Mouse (Mus musculus) midbrain, postnatal 0 days (tissue): ENCODE measurements around the gene Zfp263. TPM values are rescaled to one million over a fixed set of nuclear protein-coding genes. Genes with fewer than 3 reads are reported as not detected.

Source experiments
- ATAC-seq: fragments of 200-750 bp; cut with Nextera tagmentation; 2 replicates; pipeline ENCODE4 v1.8.0; 2017; ENCODE audit warnings: moderate number of reproducible peaks, mild to moderate bottlenecking, moderate TSS enrichment, moderate library complexity; ENCODE audit not compliant: low FRiP score
- DNase-seq: peaks from one replicate; pipeline ENCODE4 v3.0.0-alpha.2; 2015; ENCODE audit warnings: low spot score
- H3K27ac ChIP-seq: fragments of 300-500 bp; sonication (generic); 2 replicates; pipeline ENCODE4 v1.5.1; 2014; ENCODE audit warnings: low read depth, mild to moderate bottlenecking, low read length, mixed read lengths
- H3K27me3 ChIP-seq: fragments of 300-500 bp; sonication (generic); 2 replicates; pipeline ENCODE4 v1.6.1; 2014; ENCODE audit warnings: low read length, control low read depth, mixed read lengths; ENCODE audit not compliant: insufficient read depth
- H3K36me3 ChIP-seq: fragments of 300-500 bp; sonication (generic); 2 replicates; pipeline ENCODE4 v1.6.1; 2014; ENCODE audit warnings: low read length, control low read depth, mixed read lengths; ENCODE audit not compliant: insufficient read depth
- H3K4me1 ChIP-seq: fragments of 300-500 bp; sonication (generic); 2 replicates; pipeline ENCODE4 v1.6.1; 2014; ENCODE audit warnings: mild to moderate bottlenecking, control low read depth, antibody characterized with exemption, low read length, mixed read lengths; ENCODE audit not compliant: insufficient read depth
- H3K4me2 ChIP-seq: fragments of 300-500 bp; sonication (generic); 2 replicates; pipeline ENCODE4 v1.6.1; 2014; ENCODE audit warnings: low read depth, mild to moderate bottlenecking, low read length, mixed read lengths; ENCODE audit not compliant: poor library complexity, severe bottlenecking
- H3K4me3 ChIP-seq: fragments of 300-500 bp; sonication (generic); 2 replicates; pipeline ENCODE4 v1.5.1; 2014; ENCODE audit warnings: low read depth, mild to moderate bottlenecking, low read length, moderate library complexity
- H3K9ac ChIP-seq: fragments of 300-500 bp; sonication (generic); replicated peaks from 2 replicates; pipeline ENCODE4 v1.6.1; 2014; ENCODE audit warnings: mild to moderate bottlenecking, low read length, moderate library complexity, mixed read lengths; ENCODE audit not compliant: poor library complexity, severe bottlenecking
- H3K9me3 ChIP-seq: fragments of 300-500 bp; sonication (generic); 2 replicates; pipeline ENCODE4 v1.6.1; 2016; ENCODE audit warnings: low read length, control low read depth
- CTCF ChIP-seq: IDR thresholded peaks from 2 replicates; pipeline ENCODE4 v1.5.1; 2016; ENCODE audit warnings: antibody characterized with exemption, mild to moderate bottlenecking
- WGBS: fragments of 180-500 bp; shearing (Covaris S2); extraction: QIAGEN DNeasy Blood & Tissue Kit; methylation state at CpG from one replicate; pipeline ENCODE4 v1.1.7; 2014; 5-methylcytosine and 5-hydroxymethylcytosine counted together
- polyA plus RNA-seq: library from polyadenylated mRNA; unstranded; fragments of >200 nt; fragmentation: Nextera tagmentation; extraction: Ambion mirVana; gene quantifications from 2 replicates; pipeline ENCODE4 v1.2.1, GENCODE M21; 2015
- total RNA-seq: library from RNA; depleted of rRNA; stranded (reverse); fragments of >200 nt; gene quantifications from 2 replicates; pipeline ENCODE4 v1.2.3, GENCODE M21; 2014

Gene Zfp263
- total and polyA plus RNA-seq, 2 experiments from 2014 or later = 22.9 to 39.4 TPM

- DNase-seq (no peak), ATAC-seq (no peak)
- H3K4me3 ChIP-seq = peak overlapping the region; percentile 45; the same call in 1 of the 2 replicates
- no peak for TF ChIP-seq CTCF
- H3K9ac ChIP-seq = no peak overlapping the region
- 90% methylated on average over 4 of the region's 4 CpGs for WGBS
- H3K27me3 ChIP-seq = no peaks in the 10 kb centered on the region
- H3K36me3 ChIP-seq = peaks cover 31% of the 10 kb centered on the region
- peaks cover 10% of the 10 kb centered on the region; the same call in 1 of the 2 replicates for H3K4me1 ChIP-seq
- H3K4me2 ChIP-seq = peak overlapping the region; percentile 60
- H3K9me3 ChIP-seq = peaks cover 15% of the 10 kb centered on the region; the same call in 1 of the 2 replicates
- no peak overlapping the region for H3K27ac ChIP-seq
Measured at GRCm38 (mm10) chr16:3745656-3746055, 1.8 kb downstream of the Zfp263 start.

DNA sequence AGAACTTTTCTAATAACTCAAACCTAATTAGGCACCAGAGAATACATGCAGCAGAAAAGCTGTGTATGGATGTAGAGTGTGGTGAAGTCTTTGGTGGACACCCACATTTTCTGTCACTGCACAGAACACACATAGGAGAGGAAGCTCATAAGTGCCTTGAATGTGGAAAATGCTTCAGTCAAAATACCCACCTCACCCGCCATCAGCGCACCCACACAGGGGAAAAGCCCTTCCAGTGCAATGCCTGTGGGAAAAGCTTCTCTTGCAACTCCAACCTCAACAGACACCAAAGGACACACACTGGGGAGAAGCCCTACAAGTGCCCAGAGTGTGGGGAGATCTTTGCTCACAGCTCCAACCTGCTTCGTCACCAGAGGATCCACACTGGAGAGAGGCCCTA, 5.1 kb downstream of the Zfp263 start:
- Histone ChIP-seq H3K27ac (no peak overlapping the region), H3K9me3 (peaks cover 15% of the 10 kb centered on the region; the same call in 1 of the 2 replicates), H3K4me2 (no peak overlapping the region), H3K4me3 (no peak overlapping the region), H3K4me1 (peaks cover 10% of the 10 kb centered on the region; the same call in 1 of the 2 replicates), H3K9ac (no peak overlapping the region), H3K27me3 (no peaks in the 10 kb centered on the region), H3K36me3 (peaks cover 45% of the 10 kb centered on the region)
- 97% methylated on average over 3 of the region's 3 CpGs for WGBS
- no peak for DNase-seq
- no peak for ATAC-seq
- TF ChIP-seq CTCF = no peak

GRCm38 (mm10) chr16:3771603-3772002, 27.7 kb downstream of the Zfp263 start:
- Histone ChIP-seq H3K27ac (no peak overlapping the region), H3K4me1 (no peaks in the 10 kb centered on the region), H3K4me2 (no peak overlapping the region), H3K27me3 (no peaks in the 10 kb centered on the region), H3K9me3 (no peaks in the 10 kb centered on the region), H3K4me3 (no peak overlapping the region), H3K9ac (no peak overlapping the region), H3K36me3 (no peaks in the 10 kb centered on the region)
- TF ChIP-seq CTCF = no peak
- ATAC-seq (no peak), DNase-seq (no peak)
- WGBS = 98% methylated on average over 4 of the region's 4 CpGs

DNA sequence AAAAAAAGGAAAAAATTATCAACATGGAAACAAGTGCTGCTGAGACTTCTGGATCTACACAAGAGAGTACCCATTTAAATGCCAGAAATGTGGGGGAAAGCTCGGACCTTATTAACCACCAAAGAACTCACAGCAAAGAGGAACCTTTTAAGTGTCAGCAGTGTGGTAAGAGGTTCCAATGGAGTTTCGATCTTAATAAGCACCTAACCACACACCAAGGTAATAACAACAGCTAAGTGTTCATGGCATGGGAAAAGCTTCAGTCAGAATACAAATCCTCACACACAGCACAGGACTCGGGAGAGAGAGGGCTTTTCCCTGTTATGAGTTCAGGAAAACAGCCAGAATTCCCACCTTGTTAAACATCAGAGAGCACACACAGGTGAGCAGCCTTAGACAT, 32.5 kb downstream of the Zfp263 start:
- no peak for TF ChIP-seq CTCF
- Histone ChIP-seq H3K36me3 (no peaks in the 10 kb centered on the region), H3K27ac (no peak overlapping the region), H3K4me3 (no peak overlapping the region), H3K4me2 (no peak overlapping the region), H3K9ac (no peak overlapping the region), H3K9me3 (no peaks in the 10 kb centered on the region), H3K4me1 (no peaks in the 10 kb centered on the region), H3K27me3 (no peaks in the 10 kb centered on the region)
- ATAC-seq = no peak
- no peak for DNase-seq
- 83% methylated on average over 3 of the region's 3 CpGs for WGBS

DNA sequence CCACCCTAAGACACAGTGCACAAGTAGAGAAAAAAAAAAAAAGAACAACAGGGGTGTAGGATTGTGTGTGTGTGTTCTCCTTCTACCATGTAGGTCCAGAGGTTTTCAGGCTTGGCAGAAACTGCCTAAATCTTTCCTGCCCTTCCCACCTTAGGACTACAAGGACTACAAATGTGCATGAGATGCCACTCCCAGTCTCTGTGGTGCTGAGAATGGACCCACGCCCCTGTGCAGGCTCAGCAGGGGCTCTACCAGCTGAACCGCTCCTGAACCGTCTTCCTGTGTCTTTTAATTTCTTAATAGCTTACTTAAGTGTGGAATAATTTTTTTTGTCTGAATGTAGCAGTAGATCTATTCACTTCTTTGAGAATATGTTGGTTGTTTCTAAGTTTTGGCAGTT, 34.1 kb downstream of the Zfp263 start:
- no peak overlapping the region for H3K4me2 ChIP-seq
- WGBS = 77% methylated on average over 3 of the region's 3 CpGs
- no peak for ATAC-seq

GRCm38 (mm10) chr16:3781237-3781636, 37.3 kb downstream of the Zfp263 start:
- Histone ChIP-seq H3K36me3 (no peaks in the 10 kb centered on the region), H3K9ac (no peak overlapping the region), H3K27ac (no peak overlapping the region), H3K4me1 (no peaks in the 10 kb centered on the region), H3K4me2 (no peak overlapping the region), H3K9me3 (no peaks in the 10 kb centered on the region), H3K27me3 (no peaks in the 10 kb centered on the region), H3K4me3 (no peak overlapping the region)
- ATAC-seq = no peak
- DNase-seq = no peak
- no peak for TF ChIP-seq CTCF

More for the DNA sequence above, 34.1 kb downstream of the Zfp263 start:
- Histone ChIP-seq H3K4me1 (no peaks in the 10 kb centered on the region), H3K9me3 (no peaks in the 10 kb centered on the region), H3K27me3 (no peaks in the 10 kb centered on the region), H3K27ac (no peak overlapping the region), H3K4me3 (no peak overlapping the region), H3K9ac (no peak overlapping the region), H3K36me3 (no peaks in the 10 kb centered on the region)
- TF ChIP-seq CTCF = no peak
- DNase-seq = no peak
